In genomic region chr1:21412197-21412555, GRCm38 (mm10) we compare ENCODE assay signal across 37 mouse cellular contexts. TPM values are rescaled to one million over a fixed set of nuclear protein-coding genes. Genes with fewer than 3 reads are reported as not detected.
A peak's percentile ranks its signal among the peaks of the same experiment; 100 is the strongest.
DNase-seq lines count a peak whose midpoint lies in the region; ATAC-seq and TF ChIP-seq lines count a peak whose summit lies in the region.
"Had no signal": no experiment of that assay in that cellular context is flagged by ENCODE, and none has a peak within 500 bp of the region (broad histone marks: within the 10 kb centered on the region; RNA-seq: fewer than 3 reads in every experiment).

No protein-coding gene starts in this region.

- no peak overlapping the region for H3K9ac ChIP-seq in forebrain, embryonic 16.5 days (replicated peaks; ENCODE audit: low read depth, low read length)
- no peak overlapping the region for H3K9ac ChIP-seq in hindbrain, embryonic 16.5 days (ENCODE audit: low read depth, low read length)
- H3K9ac ChIP-seq: embryonic facial prominence, embryonic 15.5 days; kidney, embryonic 15.5 days; limb, embryonic 13.5 days; lung, embryonic 15.5 days; neural tube, embryonic 12.5 days had no signal

- no peaks in the 10 kb centered on the region for H3K27me3 ChIP-seq in forebrain, embryonic 16.5 days (replicated peaks; ENCODE audit: control insufficient read depth, insufficient read depth, low read length)
- H3K27me3 ChIP-seq in forebrain, embryonic 10.5 days (ENCODE audit: poor library complexity, severe bottlenecking): no peaks in the 10 kb centered on the region
- H3K27me3 ChIP-seq in hindbrain, embryonic 16.5 days (replicated peaks; ENCODE audit: control insufficient read depth, insufficient read depth, low read length): no peaks in the 10 kb centered on the region
- H3K27me3 ChIP-seq: embryonic facial prominence, embryonic 15.5 days; kidney, embryonic 15.5 days; limb, embryonic 13.5 days; lung, embryonic 15.5 days; neural tube, embryonic 12.5 days had no signal

- no peaks in the 10 kb centered on the region for H3K36me3 ChIP-seq in forebrain, embryonic 16.5 days (ENCODE audit: control insufficient read depth, insufficient read depth)
- no peaks in the 10 kb centered on the region for H3K36me3 ChIP-seq in forebrain, embryonic 10.5 days (replicated peaks)
- no peaks in the 10 kb centered on the region for H3K36me3 ChIP-seq in hindbrain, embryonic 16.5 days (ENCODE audit: control insufficient read depth, insufficient read depth, low read length)
- H3K36me3 ChIP-seq: embryonic facial prominence, embryonic 10.5 days; embryonic facial prominence, embryonic 15.5 days; kidney, embryonic 15.5 days; limb, embryonic 13.5 days; lung, embryonic 15.5 days; midbrain, embryonic 10.5 days; neural tube, embryonic 12.5 days had no signal

- no peak for TF ChIP-seq CTCF in left cerebral cortex, adult 2 months (IDR thresholded peaks at IDR 0.05)

- DNase-seq in cerebellum, postnatal 10 days: peak; percentile 64 to 74
- no peak for DNase-seq in cerebellum, adult 9-11 months
- no peak for DNase-seq in forebrain, embryonic 10.5 days (ENCODE audit: extremely low spot score, low spot score)
- no peak for DNase-seq in left cerebral cortex, adult 2 months (ENCODE audit: extremely low spot score in 1 of 2, low spot score in 2 of 2)
- DNase-seq in left cerebral cortex, adult 11 months (ENCODE audit: low spot score): no peak
- DNase-seq in heart, postnatal 4 days: no peak
- DNase-seq: thymus, adult 18-20 months; thymus, postnatal 25 days had no signal

- no peak for ATAC-seq in forebrain, embryonic 16.5 days
- peak; percentile 2; the same call in 1 of the 2 replicates for ATAC-seq in hindbrain, embryonic 16.5 days

- intact Hi-C loops in left cerebral cortex, adult 2 months (cut with DNase I): loop anchor here (5.0 to 10.0 kb wide), 2 partner anchors 143 to 265 kb away; no protein-coding TSS in a partner anchor

- H3K27ac ChIP-seq in forebrain, embryonic 16.5 days (ENCODE audit: low read length): peak overlapping the region; percentile 7
- no peak overlapping the region for H3K27ac ChIP-seq in forebrain, embryonic 10.5 days
- H3K27ac ChIP-seq in left cerebral cortex, adult 2 months: peak overlapping the region; percentile 80
- H3K27ac ChIP-seq in hindbrain, embryonic 16.5 days (ENCODE audit: low read depth, low read length): peak overlapping the region; percentile 48; the same call in 1 of the 2 replicates
- H3K27ac ChIP-seq: embryonic facial prominence, embryonic 10.5 days; embryonic facial prominence, embryonic 15.5 days; kidney, embryonic 15.5 days; limb, embryonic 13.5 days; lung, embryonic 15.5 days; midbrain, embryonic 10.5 days; neural tube, embryonic 12.5 days; stomach, postnatal 0 days had no signal

- no peaks in the 10 kb centered on the region for H3K9me3 ChIP-seq in forebrain, embryonic 16.5 days (ENCODE audit: control insufficient read depth, low read length)
- H3K9me3 ChIP-seq in forebrain, embryonic 10.5 days: no peaks in the 10 kb centered on the region
- H3K9me3 ChIP-seq in hindbrain, embryonic 16.5 days (ENCODE audit: control insufficient read depth, low read length): no peaks in the 10 kb centered on the region
- H3K9me3 ChIP-seq: embryonic facial prominence, embryonic 10.5 days; embryonic facial prominence, embryonic 15.5 days; kidney, embryonic 15.5 days; limb, embryonic 13.5 days; lung, embryonic 15.5 days; midbrain, embryonic 10.5 days; neural tube, embryonic 12.5 days had no signal

- H3K4me1 ChIP-seq in forebrain, embryonic 16.5 days (replicated peaks; ENCODE audit: control insufficient read depth, insufficient read depth, low read length): peaks cover 11% of the 10 kb centered on the region
- H3K4me1 ChIP-seq in forebrain, embryonic 10.5 days: 0 out of 2 replicates have a peak, but pooled peaks cover 3% of the 10 kb centered on the region
- peaks cover 3% of the 10 kb centered on the region for H3K4me1 ChIP-seq in hindbrain, embryonic 16.5 days (ENCODE audit: control insufficient read depth, insufficient read depth, low read depth, low read length)
- H3K4me1 ChIP-seq: embryonic facial prominence, embryonic 10.5 days; limb, embryonic 13.5 days; neural tube, embryonic 12.5 days had no signal

- WGBS in forebrain, embryonic 16.5 days: 80% methylated on average over 2 of the region's 2 CpGs
- WGBS in forebrain, embryonic 10.5 days: 83% methylated on average over 2 of the region's 2 CpGs
- 88% methylated on average over 2 of the region's 2 CpGs for WGBS in hindbrain, embryonic 16.5 days

- no peak overlapping the region for H3K4me2 ChIP-seq in forebrain, embryonic 16.5 days (ENCODE audit: low read length)
- no peak overlapping the region for H3K4me2 ChIP-seq in hindbrain, embryonic 16.5 days (ENCODE audit: low read length)
- H3K4me2 ChIP-seq: heart, embryonic 11.5 days; liver, embryonic 11.5 days; lung, embryonic 15.5 days; neural tube, embryonic 12.5 days had no signal

- H3K4me3 ChIP-seq in forebrain, embryonic 16.5 days (replicated peaks; ENCODE audit: low read length): no peak overlapping the region
- H3K4me3 ChIP-seq in forebrain, embryonic 10.5 days: no peak overlapping the region
- H3K4me3 ChIP-seq in left cerebral cortex, adult 2 months: no peak overlapping the region
- H3K4me3 ChIP-seq in hindbrain, embryonic 16.5 days (ENCODE audit: low read length): no peak overlapping the region
- H3K4me3 ChIP-seq: embryonic facial prominence, embryonic 10.5 days; embryonic facial prominence, embryonic 15.5 days; kidney, embryonic 15.5 days; limb, embryonic 13.5 days; lung, embryonic 15.5 days; midbrain, embryonic 10.5 days; myocyte; neural tube, embryonic 12.5 days had no signal

RNA-seq across cellular contexts. Expression of gene Khdc1b, which starts 28.8 kb away (rescaled TPM):
- 0.10 TPM in 1 of 2 replicates, not detected in the other for polyA plus RNA-seq in forebrain, embryonic 16.5 days (2015; fragmentation: Nextera tagmentation; extraction: Ambion mirVana)
- polyA plus RNA-seq in forebrain, embryonic 10.5 days (2016; fragmentation: Nextera tagmentation; extraction: Ambion mirVana): not detected in 2 replicates
- not detected for total RNA-seq in left cerebral cortex, adult 2 months (2021)
- polyA plus RNA-seq in hindbrain, embryonic 16.5 days (2015; fragmentation: Nextera tagmentation; extraction: Ambion mirVana): not detected in 2 replicates
- total RNA-seq in heart, postnatal 4 days (2021): not detected
- total RNA-seq: gastrocnemius, adult 18-20 months; gastrocnemius, postnatal 25 days; heart, adult 18-20 months; heart, postnatal 36 days; layer of hippocampus, postnatal 36 days; left cerebral cortex, postnatal 25 days; megakaryocyte progenitor cell, adult 5-6 weeks; MEL had no signal
- polyA plus RNA-seq: embryonic facial prominence, embryonic 10.5 days; frontal cortex, adult 2 months; heart, embryonic 11.5 days; kidney, embryonic 15.5 days; liver, embryonic 11.5 days; liver, embryonic 16.5 days; midbrain, embryonic 10.5 days; myocyte; Patski had no signal

RNA-seq across cellular contexts. Expression of gene Khdc1c, which starts 44.0 kb away (rescaled TPM):
- polyA plus RNA-seq in forebrain, embryonic 16.5 days (2015; fragmentation: Nextera tagmentation; extraction: Ambion mirVana): not detected in 2 replicates
- not detected in 2 replicates for polyA plus RNA-seq in forebrain, embryonic 10.5 days (2016; fragmentation: Nextera tagmentation; extraction: Ambion mirVana)
- not detected for total RNA-seq in left cerebral cortex, adult 2 months (2021)
- polyA plus RNA-seq in hindbrain, embryonic 16.5 days (2015; fragmentation: Nextera tagmentation; extraction: Ambion mirVana): not detected in 2 replicates
- not detected for total RNA-seq in heart, postnatal 4 days (2021)
- total RNA-seq: adrenal gland, postnatal 10 days; gastrocnemius, adult 18-20 months; gastrocnemius, postnatal 25 days; heart, adult 18-20 months; heart, postnatal 36 days; layer of hippocampus, postnatal 36 days; left cerebral cortex, postnatal 25 days; megakaryocyte progenitor cell, adult 5-6 weeks; MEL had no signal
- polyA plus RNA-seq: embryonic facial prominence, embryonic 10.5 days; embryonic facial prominence, embryonic 15.5 days; frontal cortex, adult 2 months; heart, embryonic 11.5 days; heart, embryonic 16.5 days; intestine, embryonic 14.5 days; kidney, embryonic 15.5 days; limb, embryonic 13.5 days; liver, embryonic 11.5 days; liver, embryonic 16.5 days; lung, embryonic 15.5 days; midbrain, embryonic 10.5 days; midbrain, embryonic 16.5 days; myocyte; neural tube, embryonic 12.5 days; Patski; spleen, adult 2 months; stomach, postnatal 0 days had no signal

Comparison
In these comparisons a context has a peak if more than half of its experiments do, and no peak if none do; other contexts are left out.
1. DNase-seq: peak in cerebellum, postnatal 10 days (2 of 2); none in cerebellum, adult 9-11 months (single experiment), forebrain, embryonic 10.5 days (single experiment), left cerebral cortex, adult 2 months (0 of 2), left cerebral cortex, adult 11 months (single experiment) and heart, postnatal 4 days (single experiment).